Mouse (Mus musculus): ENCODE measurements at regions not wholly inside any gene's neighbourhood (a gene's known extent, or its start where the extent isn't known, plus 50 kb on each side); places are given as distances from the start of the nearest gene placed in this dataset.
A peak's percentile ranks its signal among the peaks of the same experiment; 100 is the strongest.

DNA sequence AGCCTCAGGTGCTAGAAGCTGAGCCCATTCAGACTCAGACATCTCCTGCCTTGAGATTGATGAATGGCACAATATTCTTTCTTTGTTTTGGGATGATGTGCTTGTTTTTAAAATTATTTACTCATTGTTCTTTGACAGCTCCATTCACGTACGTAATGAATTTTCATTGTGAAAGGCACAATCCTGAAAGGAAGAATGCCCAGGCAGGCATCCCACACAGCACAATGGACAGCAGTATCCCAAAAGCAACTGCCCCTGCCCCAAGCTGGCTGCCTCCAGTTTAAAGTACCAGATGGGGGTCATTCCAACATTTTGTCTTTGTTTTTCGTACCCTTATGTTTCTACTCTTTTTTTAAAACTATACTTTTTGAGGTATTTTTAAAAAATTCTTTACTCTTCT lies 210.9 kb upstream of the St8sia2 start:
- DNase-seq (ENCODE audit: low read depth) = peak; percentile 0

- peak; percentile 1 for DNase-seq (ENCODE audit: low read depth)
Measured at GRCm38 (mm10) chr7:74200661-74201060, 187.2 kb upstream of the St8sia2 start.

GRCm38 (mm10) chr7:74198796-74199195 lies 185.3 kb upstream of the St8sia2 start:
- DNase-seq (ENCODE audit: low read depth) = peak; percentile 0

DNA sequence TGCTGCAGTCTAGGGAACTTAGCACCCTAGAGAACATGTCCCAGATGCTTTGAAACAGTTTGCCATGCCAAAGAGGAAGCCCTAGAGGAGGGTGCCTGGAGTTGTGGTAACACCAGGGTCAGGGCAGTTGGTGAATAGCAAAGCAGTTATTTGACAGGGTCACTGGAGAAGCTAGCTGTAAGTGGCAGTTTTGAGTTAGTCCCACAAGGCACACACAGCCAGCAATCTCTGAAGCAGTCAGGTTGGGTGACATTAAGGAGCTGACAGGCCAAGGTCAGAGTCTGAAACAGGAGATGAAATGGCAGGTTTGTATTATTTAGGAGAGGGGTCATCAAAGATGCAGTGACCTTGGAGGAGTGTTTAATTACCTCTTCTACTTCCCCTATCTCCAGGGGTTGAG lies 171.2 kb upstream of the St8sia2 start:
- DNase-seq (ENCODE audit: low read depth) = no peak

GRCm38 (mm10) chr7:74174206-74174605 lies 160.7 kb upstream of the St8sia2 start:
- DNase-seq (ENCODE audit: low read depth) = no peak

GRCm38 (mm10) chr7:74173230-74173612 lies 159.7 kb upstream of the St8sia2 start:
- DNase-seq (ENCODE audit: low read depth) = no peak

GRCm38 (mm10) chr7:74172504-74173229 lies 159.2 kb upstream of the St8sia2 start:
- DNase-seq (ENCODE audit: low read depth) = peak; percentile 13

- DNase-seq (ENCODE audit: low read depth) = no peak
Measured at GRCm38 (mm10) chr7:74151590-74151989, 138.1 kb upstream of the St8sia2 start.

- no peak for DNase-seq (ENCODE audit: low read depth)
Measured at GRCm38 (mm10) chr7:74143236-74143635, 129.7 kb upstream of the St8sia2 start.

DNA sequence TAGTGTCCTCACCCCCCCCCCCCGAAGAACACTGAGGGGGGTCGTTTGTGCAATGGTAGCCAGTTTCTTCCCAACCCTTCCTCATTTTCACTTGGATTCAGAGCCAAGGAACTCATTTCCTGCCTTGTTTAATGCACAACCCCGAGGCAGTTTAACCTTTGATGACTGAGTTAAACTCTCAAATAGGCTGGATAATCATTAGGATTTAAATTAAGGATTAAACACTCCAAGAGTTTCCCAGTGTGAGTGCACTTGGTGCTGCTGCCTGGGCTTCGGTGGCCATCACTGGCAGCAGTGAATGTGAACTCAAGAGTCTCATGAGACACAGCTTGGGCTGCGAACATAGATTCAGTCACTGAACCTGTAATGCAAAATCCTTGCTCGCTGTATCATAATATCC lies 124.7 kb upstream of the St8sia2 start:
- no peak for DNase-seq (ENCODE audit: low read depth)

GRCm38 (mm10) chr7:74130206-74130836 lies 116.8 kb upstream of the St8sia2 start:
- DNase-seq (ENCODE audit: low read depth) = no peak

- DNase-seq (ENCODE audit: low read depth) = no peak
Measured at GRCm38 (mm10) chr7:74112071-74112470, 98.6 kb upstream of the St8sia2 start.

DNA sequence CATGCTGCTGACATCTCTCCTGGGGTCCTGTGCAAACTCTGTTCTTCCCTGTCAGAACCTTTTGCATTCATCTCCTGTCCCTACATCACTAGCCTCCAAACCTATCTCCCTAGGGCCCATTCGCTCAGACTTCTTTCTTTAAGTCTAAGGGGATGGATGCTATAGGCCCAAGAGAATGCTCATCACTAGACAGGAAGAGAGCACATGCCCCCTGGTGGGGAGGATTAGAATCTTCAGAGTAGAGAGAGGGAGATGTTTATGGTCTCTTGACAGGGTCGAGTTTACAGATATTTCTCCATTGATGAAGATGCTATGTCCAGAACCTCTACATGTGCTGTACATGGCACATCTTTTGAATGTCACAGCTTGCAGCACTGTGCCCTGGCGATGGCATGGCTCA lies 94.9 kb upstream of the St8sia2 start:
- DNase-seq (ENCODE audit: low read depth) = peak; percentile 11

DNA sequence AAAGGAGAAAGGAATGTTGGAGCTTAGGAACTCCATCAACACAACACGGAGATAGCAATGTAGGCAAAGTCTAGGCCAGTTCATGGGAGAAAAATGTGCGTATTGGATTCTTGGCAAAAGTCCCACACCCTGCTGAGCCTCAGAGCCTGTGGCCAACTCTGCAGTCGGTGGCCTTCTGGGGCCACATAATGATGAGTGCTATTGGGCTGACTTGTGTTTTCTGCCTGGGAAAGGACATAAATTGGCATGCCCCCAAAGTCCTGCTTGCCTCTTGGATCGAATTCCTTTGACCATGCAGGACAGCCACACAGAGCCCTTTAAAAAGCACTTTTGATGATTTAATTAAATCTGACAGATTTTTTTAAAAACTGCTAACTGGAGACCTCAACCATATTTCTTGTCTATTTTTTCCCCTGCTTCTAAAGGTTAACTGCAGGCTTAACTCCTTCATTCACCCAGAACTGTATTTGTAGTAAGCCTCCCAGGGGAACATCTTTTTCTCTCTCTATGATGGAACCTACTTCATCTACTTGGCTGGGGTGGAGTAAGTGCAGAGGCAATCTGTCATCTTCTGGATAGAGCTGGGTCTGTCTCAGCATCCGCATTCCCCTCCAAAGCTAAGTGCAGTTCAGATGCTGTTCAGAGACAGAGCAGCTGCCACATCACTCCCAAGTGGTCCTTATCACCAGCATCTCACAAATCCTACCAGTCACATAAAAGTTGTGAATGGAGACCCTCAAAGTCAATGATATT lies 93.9 kb upstream of the St8sia2 start:
- DNase-seq (ENCODE audit: low read depth) = peak; percentile 38

- no peak for DNase-seq (ENCODE audit: low read depth)
Measured at GRCm38 (mm10) chr7:74091402-74092025, 78.0 kb upstream of the St8sia2 start.

DNA sequence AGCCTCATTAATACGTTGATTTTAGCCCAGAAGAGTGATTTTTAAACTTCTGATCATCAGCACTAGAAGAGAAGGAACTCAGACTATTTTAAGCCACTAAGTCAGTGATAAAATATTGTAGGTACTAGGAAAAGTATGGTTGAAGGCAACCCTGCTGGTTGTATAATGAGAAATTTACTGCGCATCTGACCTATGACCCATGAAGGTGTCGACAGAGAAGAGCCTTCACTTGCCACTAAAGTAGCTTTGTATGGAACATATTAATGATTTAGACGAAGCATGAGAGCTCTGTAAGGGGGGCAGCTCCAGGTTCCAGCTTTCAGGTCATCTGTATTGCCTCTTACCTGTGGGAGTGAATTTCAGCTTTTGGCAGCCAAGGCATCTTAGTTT lies 67.4 kb upstream of the St8sia2 start:
- no peak for DNase-seq (ENCODE audit: low read depth)

DNA sequence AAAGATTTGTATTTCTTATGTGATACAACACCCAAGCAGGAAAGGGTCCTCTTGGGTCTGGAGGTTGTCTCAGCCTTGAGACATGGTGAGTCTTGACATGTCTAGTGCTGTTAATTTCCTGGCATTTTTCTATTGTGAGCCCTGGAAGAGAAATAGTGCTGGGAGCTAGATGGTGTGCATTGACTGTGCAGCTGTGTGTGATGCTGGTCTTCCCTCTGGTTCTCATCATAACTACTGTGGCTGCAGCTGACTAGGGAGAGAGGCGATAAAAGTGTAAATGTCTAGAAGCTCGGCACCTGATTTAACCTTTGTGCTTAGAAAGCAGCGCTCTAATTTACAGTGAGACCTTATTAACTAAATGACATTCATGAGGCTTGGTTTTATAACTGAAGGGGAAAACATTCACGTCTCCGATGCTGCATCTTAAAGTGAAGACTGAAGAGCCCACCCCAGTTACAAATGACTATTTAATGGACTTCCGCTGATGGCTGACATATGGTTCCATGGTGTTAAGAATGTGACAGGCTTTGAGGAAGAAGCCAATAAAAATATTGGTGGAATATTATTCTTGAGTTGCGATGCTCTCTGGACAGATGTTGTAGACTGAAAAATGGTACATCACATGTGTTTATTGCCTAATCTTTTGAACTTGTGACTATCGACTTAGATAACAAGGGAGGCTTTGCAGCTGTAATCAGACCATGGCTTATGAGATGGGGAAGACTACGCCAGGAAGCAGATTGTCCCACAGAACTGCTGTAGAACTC lies 66.8 kb upstream of the St8sia2 start:
- no peak for DNase-seq (ENCODE audit: low read depth)

DNA sequence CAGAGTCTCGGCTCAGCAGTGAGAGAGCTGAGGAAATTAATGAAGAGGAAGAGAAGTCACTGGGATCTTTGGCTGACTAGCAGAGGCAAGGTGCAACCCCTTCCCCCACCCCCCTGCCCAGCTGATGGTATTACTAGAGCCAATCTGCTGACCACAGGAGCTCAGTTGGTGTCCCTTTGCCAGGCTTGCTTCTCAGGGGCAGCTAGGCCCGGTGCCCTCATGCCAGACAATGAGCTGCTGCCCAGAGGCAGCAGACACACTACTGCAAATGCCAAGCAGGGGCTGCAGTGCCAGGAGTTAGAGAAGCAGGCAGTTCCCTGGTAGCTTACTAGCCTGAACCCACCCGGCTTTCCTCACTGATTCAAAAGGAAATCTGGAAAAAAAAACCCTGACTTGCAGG lies 59.1 kb upstream of the St8sia2 start:
- no peak for DNase-seq (ENCODE audit: low read depth)

- no peak for DNase-seq (ENCODE audit: low read depth)
Measured at GRCm38 (mm10) chr7:74070836-74071235, 57.3 kb upstream of the St8sia2 start.

DNA sequence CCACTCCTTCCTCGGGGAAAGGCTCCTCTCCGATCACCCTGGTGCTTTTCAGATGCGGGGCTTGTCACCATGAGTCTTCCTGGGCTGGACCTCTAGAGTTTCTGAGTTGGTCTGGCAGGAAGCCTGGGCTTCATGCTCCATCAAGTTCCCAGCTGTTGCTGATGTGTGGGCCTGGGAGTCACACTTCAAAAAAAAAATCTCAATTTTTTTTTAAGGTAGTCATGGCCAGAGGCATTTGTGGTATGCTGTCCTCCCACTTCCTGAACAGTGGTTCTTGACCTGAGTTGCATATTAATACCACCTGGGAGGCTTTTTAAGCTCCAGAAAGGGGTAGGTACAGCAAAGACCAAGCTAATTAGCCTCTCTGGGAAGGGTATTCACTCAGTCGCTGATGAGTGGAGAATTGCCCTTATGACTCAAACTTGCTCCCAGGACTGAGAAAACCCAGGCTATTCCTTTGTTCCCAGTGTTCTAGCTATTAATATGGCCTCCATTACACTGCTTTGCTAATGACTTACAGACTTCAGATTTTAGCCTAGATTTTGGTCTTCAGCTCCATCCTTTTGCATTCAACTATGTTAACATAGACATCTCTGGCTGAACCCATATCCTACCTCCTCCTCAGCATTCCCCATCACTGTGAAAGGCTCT lies 52.1 kb upstream of the St8sia2 start:
- DNase-seq (ENCODE audit: low read depth) = peak; percentile 9

Data from NIH3T3 (cell line).